Mouse (Mus musculus) liver, embryonic 13.5 days (tissue): ENCODE measurements around the gene Frrs1l. TPM values are rescaled to one million over a fixed set of nuclear protein-coding genes. Genes with fewer than 3 reads are reported as not detected.

ENCODE experiments used
- ATAC-seq: fragments of 200-750 bp; cut with Nextera tagmentation; 2 replicates; pipeline ENCODE4 v1.8.0; 2017; ENCODE audit warnings: low read depth, mild to moderate bottlenecking, moderate number of reproducible peaks, moderate library complexity
- DNase-seq: peaks from one replicate; pipeline ENCODE4 v3.0.0; 2022
- H3K27ac ChIP-seq: fragments of 300-500 bp; sonication (generic); 2 replicates; pipeline ENCODE4 v1.5.1; 2015; ENCODE audit warnings: moderate library complexity, mild to moderate bottlenecking, inconsistent platforms
- H3K27me3 ChIP-seq: fragments of 300-500 bp; sonication (generic); 2 replicates; pipeline ENCODE4 v1.6.1; 2015; ENCODE audit warnings: mild to moderate bottlenecking, inconsistent platforms
- H3K36me3 ChIP-seq: fragments of 300-500 bp; sonication (generic); 2 replicates; pipeline ENCODE4 v1.6.1; 2015; ENCODE audit warnings: mild to moderate bottlenecking, inconsistent platforms
- H3K4me1 ChIP-seq: fragments of 300-500 bp; sonication (generic); replicated peaks from 2 replicates; pipeline ENCODE4 v1.6.1; 2015; ENCODE audit warnings: inconsistent platforms
- H3K4me2 ChIP-seq: fragments of 300-500 bp; sonication (generic); 2 replicates; pipeline ENCODE4 v1.6.1; 2015; ENCODE audit warnings: inconsistent platforms, mild to moderate bottlenecking, moderate library complexity
- H3K4me3 ChIP-seq: fragments of 300-500 bp; sonication (generic); replicated peaks from 2 replicates; pipeline ENCODE4 v1.5.1; 2015; ENCODE audit warnings: mild to moderate bottlenecking, inconsistent platforms
- H3K9ac ChIP-seq: fragments of 300-500 bp; sonication (generic); 2 replicates; pipeline ENCODE4 v1.6.1; 2015; ENCODE audit warnings: mild to moderate bottlenecking, inconsistent platforms
- H3K9me3 ChIP-seq: fragments of 300-500 bp; sonication (generic); replicated peaks from 2 replicates; pipeline ENCODE4 v1.6.1; 2016; ENCODE audit warnings: inconsistent platforms
- WGBS: fragments of 180-500 bp; shearing (Covaris S2); methylation state at CpG from one replicate; pipeline ENCODE4 v1.1.7; 2015; ENCODE audit not compliant: insufficient replicate concordance; 5-methylcytosine and 5-hydroxymethylcytosine counted together
- polyA plus RNA-seq: library from polyadenylated mRNA; unstranded; fragments of >200 nt; fragmentation: Nextera tagmentation; extraction: Ambion mirVana; gene quantifications from 2 replicates; pipeline ENCODE4 v1.2.1, GENCODE M21; 2015

Frrs1l gene
- polyA plus RNA-seq, 1 experiment from 2014 or later = 0.09 TPM

- no peaks in the 10 kb centered on the region for H3K9me3 ChIP-seq
- H3K4me2 ChIP-seq = no peak overlapping the region
- ATAC-seq (no peak), DNase-seq (no peak)
- no peak overlapping the region for H3K27ac ChIP-seq
- H3K36me3 ChIP-seq = no peaks in the 10 kb centered on the region
- H3K4me1 ChIP-seq = no peaks in the 10 kb centered on the region
- H3K4me3 ChIP-seq = no peak overlapping the region
- 28% methylated on average over 7 of the region's 7 CpGs for WGBS
- no peaks in the 10 kb centered on the region for H3K27me3 ChIP-seq
- H3K9ac ChIP-seq = no peak overlapping the region
Measured at GRCm38 (mm10) chr4:56965586-56966179, 24.5 kb downstream of the Frrs1l start.

GRCm38 (mm10) chr4:56963687-56964086 lies 26.5 kb downstream of the Frrs1l start:
- Histone ChIP-seq H3K4me1 (no peaks in the 10 kb centered on the region), H3K9ac (no peak overlapping the region), H3K27ac (no peak overlapping the region), H3K4me2 (no peak overlapping the region), H3K27me3 (no peaks in the 10 kb centered on the region), H3K36me3 (no peaks in the 10 kb centered on the region), H3K4me3 (no peak overlapping the region), H3K9me3 (no peaks in the 10 kb centered on the region)
- DNase-seq (no peak), ATAC-seq (no peak)
- 75% methylated on average over 6 of the region's 6 CpGs for WGBS

DNA sequence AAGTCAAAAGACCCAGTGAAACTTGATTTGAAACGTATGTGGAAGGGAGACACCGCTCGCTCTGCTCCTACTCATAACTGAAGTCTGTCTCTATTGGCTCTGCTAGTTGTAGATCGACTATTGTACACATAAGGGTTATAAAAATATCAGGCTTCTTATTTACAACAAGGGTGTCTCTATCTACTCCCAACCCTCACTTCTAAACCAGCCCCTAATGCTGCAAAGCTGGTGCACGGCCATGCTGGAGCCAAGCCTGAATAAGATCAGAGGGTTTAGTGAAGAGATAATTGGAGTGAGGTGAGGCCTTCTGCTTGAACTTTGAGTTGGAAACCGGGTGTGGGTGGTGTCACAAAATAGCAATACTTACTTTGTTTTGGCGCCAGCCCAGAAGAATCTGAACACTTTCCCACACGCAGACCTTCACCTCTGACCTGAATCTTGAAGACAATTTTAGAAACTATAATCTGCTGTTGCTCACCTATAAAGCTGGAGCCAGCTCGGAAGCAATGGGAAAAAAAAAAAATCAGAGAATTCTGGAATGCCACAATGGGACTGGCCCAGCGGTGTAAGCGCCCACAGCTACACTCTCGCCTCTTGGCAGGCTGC lies 28.8 kb downstream of the Frrs1l start:
- DNase-seq (no peak), ATAC-seq (no peak)
- no peaks in the 10 kb centered on the region for H3K27me3 ChIP-seq
- H3K4me2 ChIP-seq = no peak overlapping the region
- no peak overlapping the region for H3K4me3 ChIP-seq
- H3K9me3 ChIP-seq = no peaks in the 10 kb centered on the region
- 0 out of 2 replicates have a peak, but pooled peaks cover 2% of the 10 kb centered on the region for H3K4me1 ChIP-seq
- no peak overlapping the region for H3K9ac ChIP-seq
- no peak overlapping the region for H3K27ac ChIP-seq
- 72% methylated on average over 12 of the region's 12 CpGs for WGBS
- no peaks in the 10 kb centered on the region for H3K36me3 ChIP-seq

DNA sequence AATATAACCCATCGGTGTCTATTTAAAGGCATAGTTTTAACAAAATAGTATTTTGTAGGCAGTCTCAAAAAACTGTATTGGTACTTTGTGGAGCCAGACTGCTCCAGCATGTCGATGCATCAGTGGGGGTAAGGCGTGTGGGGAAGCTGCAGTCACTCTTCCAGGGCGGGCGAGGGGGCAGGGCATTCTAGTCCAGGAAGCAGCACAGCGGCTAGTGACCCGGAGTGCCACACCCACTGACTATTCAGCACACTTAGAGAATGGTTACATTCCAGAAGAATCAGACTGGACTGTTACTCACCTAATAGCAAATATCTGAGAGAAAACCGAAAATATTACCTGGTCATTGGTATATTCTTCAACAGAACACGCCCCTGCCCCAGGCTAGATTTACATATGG lies 32.7 kb downstream of the Frrs1l start:
- Histone ChIP-seq H3K27me3 (no peaks in the 10 kb centered on the region), H3K9me3 (no peaks in the 10 kb centered on the region), H3K36me3 (no peaks in the 10 kb centered on the region), H3K9ac (no peak overlapping the region), H3K4me2 (no peak overlapping the region), H3K4me3 (no peak overlapping the region), H3K4me1 (0 out of 2 replicates have a peak, but pooled peaks cover 3% of the 10 kb centered on the region), H3K27ac (no peak overlapping the region)
- DNase-seq (no peak), ATAC-seq (no peak)
- WGBS = 27% methylated on average over 9 of the region's 9 CpGs

- Histone ChIP-seq H3K4me1 (peaks cover 6% of the 10 kb centered on the region; the same call in 1 of the 2 replicates), H3K36me3 (no peaks in the 10 kb centered on the region), H3K27me3 (no peaks in the 10 kb centered on the region), H3K9ac (no peak overlapping the region), H3K27ac (no peak overlapping the region), H3K4me3 (no peak overlapping the region), H3K9me3 (no peaks in the 10 kb centered on the region), H3K4me2 (no peak overlapping the region)
- no peak for ATAC-seq
- 43% methylated on average over 6 of the region's 6 CpGs for WGBS
- no peak for DNase-seq
Measured at GRCm38 (mm10) chr4:56953235-56953634, 37.0 kb downstream of the Frrs1l start.

DNA sequence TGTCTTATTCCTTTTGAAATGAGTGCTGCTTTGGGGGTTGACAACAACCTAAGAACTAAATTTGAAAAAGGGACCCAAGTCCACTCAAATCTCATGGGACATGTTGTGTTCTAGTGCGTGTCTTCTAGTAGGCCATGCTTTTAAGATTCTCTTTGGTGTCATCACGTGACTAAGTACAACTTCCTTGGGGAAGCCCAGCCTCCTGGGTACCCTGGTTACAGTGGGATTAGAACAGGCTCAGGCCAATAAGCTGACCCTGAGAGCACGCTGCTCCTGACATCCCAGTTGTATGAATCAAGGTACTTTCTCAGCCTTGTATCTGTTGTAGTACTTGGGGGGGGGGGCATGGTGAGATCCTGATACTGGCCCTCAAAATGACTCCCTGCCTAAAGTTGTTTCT lies 38.5 kb downstream of the Frrs1l start:
- no peak overlapping the region for H3K4me2 ChIP-seq
- H3K27me3 ChIP-seq = no peaks in the 10 kb centered on the region
- H3K4me1 ChIP-seq = peaks cover 13% of the 10 kb centered on the region
- H3K36me3 ChIP-seq = no peaks in the 10 kb centered on the region
- no peak overlapping the region for H3K4me3 ChIP-seq
- no peak overlapping the region for H3K9ac ChIP-seq
- WGBS = 73% methylated on average over 3 of the region's 3 CpGs
- DNase-seq = no peak
- no peaks in the 10 kb centered on the region for H3K9me3 ChIP-seq
- no peak overlapping the region for H3K27ac ChIP-seq
- ATAC-seq = no peak

DNA sequence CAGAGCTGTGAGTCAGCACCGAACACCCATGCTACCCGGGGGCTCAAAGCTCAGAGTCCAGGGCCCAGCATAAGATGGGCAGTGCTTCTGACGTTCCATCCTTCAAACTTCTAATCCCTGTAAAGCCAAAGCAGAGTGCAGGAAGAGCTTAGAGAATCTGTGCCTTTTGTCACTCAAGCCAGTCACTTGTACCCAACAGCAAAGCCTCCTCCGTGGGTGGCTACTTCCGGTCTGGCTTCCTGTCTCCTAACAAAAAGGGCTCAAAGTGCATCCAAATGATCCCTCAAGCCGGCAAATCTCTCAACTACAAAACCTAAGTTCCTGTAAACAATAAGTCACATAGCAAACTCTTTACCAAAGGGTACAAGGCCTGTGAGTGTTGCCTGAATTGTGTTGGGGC lies 40.7 kb downstream of the Frrs1l start:
- 36% methylated on average over 6 of the region's 6 CpGs for WGBS
- Histone ChIP-seq H3K9me3 (no peaks in the 10 kb centered on the region), H3K4me2 (no peak overlapping the region), H3K9ac (no peak overlapping the region), H3K27ac (no peak overlapping the region), H3K4me1 (peaks cover 29% of the 10 kb centered on the region), H3K4me3 (no peak overlapping the region), H3K27me3 (no peaks in the 10 kb centered on the region), H3K36me3 (no peaks in the 10 kb centered on the region)
- DNase-seq (no peak), ATAC-seq (no peak)

DNA sequence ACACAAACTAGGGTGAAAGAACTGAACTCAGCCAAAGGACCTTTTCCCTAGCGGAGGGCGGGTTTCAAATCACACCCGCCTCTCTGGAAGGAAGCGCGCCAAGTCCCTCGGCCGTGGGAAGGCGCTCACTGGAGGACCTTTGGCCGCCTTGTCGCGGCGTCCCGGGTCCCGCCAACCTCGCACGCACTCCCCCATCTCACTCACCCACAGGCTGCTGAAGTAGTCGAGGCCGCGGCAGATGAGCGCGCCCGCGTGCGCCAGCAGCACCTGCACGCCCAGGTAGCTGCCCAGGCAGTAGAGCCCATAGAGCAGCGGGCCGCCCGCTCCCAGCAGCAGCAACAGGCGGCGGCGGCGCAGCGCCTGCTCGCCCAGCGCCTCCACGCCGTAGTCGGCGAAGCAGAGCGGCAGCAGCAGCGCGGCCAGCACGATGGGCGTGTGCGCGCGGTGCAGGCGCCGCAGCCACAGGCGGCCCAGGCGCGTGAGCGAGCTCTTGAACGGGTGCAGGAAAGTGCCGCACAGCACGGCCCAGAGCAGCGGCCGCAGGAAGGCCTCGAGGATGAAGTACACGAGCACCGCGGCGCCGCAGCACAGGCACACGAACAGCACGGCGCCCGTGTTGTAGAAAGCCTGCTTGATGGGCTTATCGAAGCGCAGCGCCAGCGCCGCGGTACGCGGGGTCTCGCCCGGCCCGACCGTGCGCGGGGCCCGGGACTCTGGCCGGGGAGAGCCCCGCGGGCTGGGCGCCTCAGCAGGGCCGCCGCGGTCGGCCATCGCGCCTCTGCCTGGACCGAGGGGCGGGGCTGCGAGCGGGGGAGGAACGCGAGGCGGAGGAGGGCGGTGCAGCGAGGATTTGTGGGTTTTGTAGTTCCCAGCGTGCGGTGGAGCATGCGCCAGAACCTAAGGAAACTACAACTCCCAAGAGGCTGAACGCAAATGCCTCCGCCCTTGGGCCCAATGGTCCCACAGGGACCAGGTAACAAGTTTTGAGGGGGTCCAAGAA lies 43.2 kb downstream of the Frrs1l start, which contains the start of gene Tmem245:
Tmem245 (minus strand) TSS at position 797 of the 1,000 bp plus-strand sequence.
- H3K9ac ChIP-seq = peak within 1 kb of the TSS; percentile 87
- peak; percentile 96 for ATAC-seq
- WGBS = under 1% methylated on average over 107 of the region's 107 CpGs

GRCm38 (mm10) chr4:56946180-56946579 lies 44.0 kb downstream of the Frrs1l start:
- Histone ChIP-seq H3K27me3 (no peaks in the 10 kb centered on the region), H3K27ac (no peak overlapping the region), H3K4me2 (peak overlapping the region; percentile 92), H3K9me3 (no peaks in the 10 kb centered on the region), H3K4me1 (peaks cover 56% of the 10 kb centered on the region), H3K36me3 (no peaks in the 10 kb centered on the region), H3K4me3 (peak overlapping the region; percentile 84), H3K9ac (peak overlapping the region; percentile 87)
- ATAC-seq = no peak
- 5% methylated on average over 14 of the region's 14 CpGs for WGBS
- no peak for DNase-seq

More for the DNA sequence above, 43.2 kb downstream of the Frrs1l start, which contains the start of gene Tmem245:
- Histone ChIP-seq H3K4me1 (peaks cover 51% of the 10 kb centered on the region), H3K4me2 (peak within 1 kb of the TSS; percentile 92), H3K9me3 (no peaks in the 10 kb centered on the region), H3K36me3 (no peaks in the 10 kb centered on the region), H3K4me3 (peak within 1 kb of the TSS; percentile 84), H3K27me3 (no peaks in the 10 kb centered on the region), H3K27ac (peak within 1 kb of the TSS; percentile 65)
- DNase-seq = peak; percentile 89

- ATAC-seq = no peak
- Histone ChIP-seq H3K4me3 (no peak overlapping the region), H3K9me3 (no peaks in the 10 kb centered on the region), H3K4me1 (peaks cover 71% of the 10 kb centered on the region), H3K27me3 (no peaks in the 10 kb centered on the region), H3K27ac (no peak overlapping the region), H3K9ac (no peak overlapping the region), H3K4me2 (0 out of 2 replicates have a peak overlapping the region, but pooled peaks have one; percentile 2), H3K36me3 (no peaks in the 10 kb centered on the region)
- DNase-seq = no peak
- 36% methylated on average over 4 of the region's 4 CpGs for WGBS
Measured at GRCm38 (mm10) chr4:56944286-56944685, 45.9 kb downstream of the Frrs1l start.

DNA sequence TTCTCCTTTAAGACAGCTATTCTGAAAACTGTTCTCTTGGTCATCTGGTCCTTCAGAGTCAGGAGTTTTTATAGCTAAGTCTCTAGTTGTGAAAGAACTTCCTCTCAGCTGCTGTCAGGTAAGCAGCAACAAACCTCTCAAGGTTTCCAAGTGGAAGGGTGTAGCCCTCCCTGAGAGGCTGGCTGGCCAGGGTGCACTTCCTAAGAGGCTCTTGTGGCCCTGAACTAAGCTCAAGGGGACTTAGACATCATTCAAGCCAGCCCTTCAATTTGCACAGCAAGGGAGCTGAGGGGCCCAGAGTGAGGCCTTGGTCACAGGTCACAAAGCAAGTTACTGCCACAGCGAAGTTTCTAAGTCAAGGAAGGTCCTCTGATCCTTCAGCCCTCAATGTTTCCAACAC lies 46.9 kb downstream of the Frrs1l start:
- DNase-seq (no peak), ATAC-seq (no peak)
- Histone ChIP-seq H3K27me3 (no peaks in the 10 kb centered on the region), H3K4me2 (no peak overlapping the region), H3K9me3 (no peaks in the 10 kb centered on the region), H3K9ac (no peak overlapping the region), H3K4me1 (peaks cover 73% of the 10 kb centered on the region), H3K4me3 (no peak overlapping the region), H3K36me3 (no peaks in the 10 kb centered on the region), H3K27ac (no peak overlapping the region)
- WGBS = 65% methylated on average over 1 of the region's 1 CpGs
